Mouse (Mus musculus): Measurements from ENCODE around the gene Fbxo22.

DNA sequence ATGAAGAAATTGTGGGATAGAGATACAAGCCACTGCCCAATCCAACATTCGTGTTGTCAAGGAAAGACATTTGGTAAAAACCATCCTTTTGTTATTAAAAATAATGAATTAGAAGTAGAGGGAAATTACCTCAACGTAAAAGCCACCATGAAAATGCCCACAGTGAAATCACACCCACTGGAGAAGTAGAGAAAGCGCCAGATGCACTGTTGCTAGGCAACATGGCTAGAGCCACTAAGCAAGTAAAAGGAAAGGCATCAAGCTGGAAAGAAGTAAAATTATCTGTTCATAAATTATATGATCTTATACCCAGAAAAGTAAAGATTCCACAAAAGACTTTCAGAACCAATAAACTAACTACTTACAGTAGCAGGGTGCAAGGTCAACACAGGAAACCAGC lies 17.5 kb downstream of the Fbxo22 start:
- TF ChIP-seq EP300 (IDR thresholded peaks at IDR 0.05) (no peak), CTCF (IDR thresholded peaks at IDR 0.05) (no peak)
